Comparison of ENCODE assay signal across 8 mouse cellular contexts in the genomic region with DNA sequence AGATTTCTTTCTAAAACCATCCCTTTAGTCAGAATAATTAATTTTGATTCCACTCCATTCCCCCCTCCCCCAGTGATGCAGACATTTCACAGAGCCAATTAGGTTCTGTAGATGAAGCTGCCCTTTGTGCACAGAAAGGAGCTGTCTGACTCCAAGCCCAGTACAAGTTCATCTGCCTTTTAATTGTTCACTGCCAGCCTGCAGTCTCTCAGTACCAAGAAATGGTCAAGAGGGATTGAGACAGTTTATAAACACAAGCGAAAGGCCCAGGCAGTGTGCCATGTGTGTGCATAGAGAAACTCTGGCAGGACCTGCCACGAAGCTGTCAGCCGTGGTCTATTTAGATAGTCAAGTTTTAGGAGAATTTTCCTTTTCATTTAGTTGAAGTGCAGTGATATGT.
DNase-seq lines count a peak whose midpoint lies in the region; ATAC-seq and TF ChIP-seq lines count a peak whose summit lies in the region.
"Had no signal": no experiment of that assay in that cellular context is flagged by ENCODE, and none has a peak within 500 bp of the region (broad histone marks: within the 10 kb centered on the region; RNA-seq: fewer than 3 reads in every experiment).

No protein-coding gene starts in this region.

- no peaks in the 10 kb centered on the region for H3K36me3 ChIP-seq in liver, adult 2 months (ENCODE audit: control insufficient read depth, insufficient read depth, low read length)
- no peaks in the 10 kb centered on the region for H3K36me3 ChIP-seq in liver, embryonic 12.5 days
- no peaks in the 10 kb centered on the region for H3K36me3 ChIP-seq in heart, embryonic 14.5 days (ENCODE audit: control insufficient read depth, insufficient read depth, low read length)
- no peaks in the 10 kb centered on the region for H3K36me3 ChIP-seq in midbrain, embryonic 16.5 days (ENCODE audit: control insufficient read depth, insufficient read depth, low read length)

- H3K9me3 ChIP-seq in liver, embryonic 12.5 days (replicated peaks): no peaks in the 10 kb centered on the region
- H3K9me3 ChIP-seq in heart, embryonic 14.5 days (ENCODE audit: control insufficient read depth, low read length): no peaks in the 10 kb centered on the region
- H3K9me3 ChIP-seq in midbrain, embryonic 16.5 days (replicated peaks; ENCODE audit: control insufficient read depth, low read length, poor library complexity, severe bottlenecking): no peaks in the 10 kb centered on the region

- H3K4me2 ChIP-seq in liver, embryonic 12.5 days: no peak overlapping the region
- no peak overlapping the region for H3K4me2 ChIP-seq in heart, embryonic 14.5 days (ENCODE audit: low read length)
- no peak overlapping the region for H3K4me2 ChIP-seq in midbrain, embryonic 16.5 days (ENCODE audit: low read length)

- WGBS in liver, adult 2 months: 15% methylated on average over 3 of the region's 3 CpGs
- WGBS in liver, embryonic 12.5 days (ENCODE audit: insufficient replicate concordance): 68% methylated on average over 3 of the region's 3 CpGs
- WGBS in cerebellum, adult 2 months: 6% methylated on average over 3 of the region's 3 CpGs
- WGBS in heart, embryonic 14.5 days: 52% methylated on average over 3 of the region's 3 CpGs
- 54% methylated on average over 3 of the region's 3 CpGs for WGBS in midbrain, embryonic 16.5 days

- no peak for TF ChIP-seq CTCF in liver, adult 2 months (IDR thresholded peaks at IDR 0.05; ENCODE audit: low read depth, low read length)
- no peak for TF ChIP-seq CTCF in cerebellum, adult 2 months (IDR thresholded peaks at IDR 0.05; ENCODE audit: borderline replicate concordance, insufficient read depth, low read depth, low read length)

- peak; percentile 76 for DNase-seq in liver, adult 2 months (ENCODE audit: extremely low read depth, low read depth, low spot score)
- peak; percentile 56 to 58 for DNase-seq in cerebellum, adult 2 months
- DNase-seq in yolk sac, embryonic 10.5 days (ENCODE audit: low spot score): no peak
- no peak for DNase-seq in adrenal gland, adult 18-20 months (ENCODE audit: low spot score in 2 of 2)

- TF ChIP-seq POLR2A in liver, adult 2 months (IDR thresholded peaks at IDR 0.05; ENCODE audit: extremely low read depth, insufficient read depth, low read length): no peak
- no peak for TF ChIP-seq POLR2A in cerebellum, adult 2 months (IDR thresholded peaks at IDR 0.05; ENCODE audit: borderline replicate concordance, insufficient read depth, low read length)

- no peak for ATAC-seq in liver, embryonic 12.5 days
- ATAC-seq in heart, embryonic 14.5 days (ENCODE audit: insufficient number of reproducible peaks, insufficient read depth, low FRiP score, low read depth): no peak
- peak; percentile 71 for ATAC-seq in midbrain, embryonic 16.5 days

- peaks cover 13% of the 10 kb centered on the region for H3K4me1 ChIP-seq in liver, adult 2 months (ENCODE audit: control insufficient read depth, insufficient read depth, low read length)
- no peaks in the 10 kb centered on the region for H3K4me1 ChIP-seq in liver, embryonic 12.5 days
- peaks cover 23% of the 10 kb centered on the region; the same call in 1 of the 2 replicates for H3K4me1 ChIP-seq in cerebellum, adult 2 months (ENCODE audit: control insufficient read depth, insufficient read depth, low read length)
- peaks cover 26 to 64% of the 10 kb centered on the region in 2 experiments for H3K4me1 ChIP-seq in heart, embryonic 14.5 days (ENCODE audit: control insufficient read depth in 2 of 2, insufficient read depth in 2 of 2, low read length in 2 of 2)
- peaks cover 24% of the 10 kb centered on the region for H3K4me1 ChIP-seq in midbrain, embryonic 16.5 days (ENCODE audit: control insufficient read depth, insufficient read depth, low read length)

- H3K27me3 ChIP-seq in liver, adult 2 months (ENCODE audit: control insufficient read depth, insufficient read depth, low read length): no peaks in the 10 kb centered on the region
- no peaks in the 10 kb centered on the region for H3K27me3 ChIP-seq in liver, embryonic 12.5 days (replicated peaks)
- no peaks in the 10 kb centered on the region for H3K27me3 ChIP-seq in cerebellum, adult 2 months (ENCODE audit: control insufficient read depth, insufficient read depth, low read length)
- H3K27me3 ChIP-seq in heart, embryonic 14.5 days (ENCODE audit: control insufficient read depth, insufficient read depth, low read length): no peaks in the 10 kb centered on the region
- no peaks in the 10 kb centered on the region for H3K27me3 ChIP-seq in midbrain, embryonic 16.5 days (ENCODE audit: control insufficient read depth, insufficient read depth, low read depth, low read length)

- H3K79me2 ChIP-seq in liver, adult 2 months (ENCODE audit: control insufficient read depth, insufficient read depth, low read length): no peaks in the 10 kb centered on the region

- H3K4me3 ChIP-seq in liver, adult 2 months (ENCODE audit: insufficient read depth, low read depth, low read length): no peak overlapping the region
- H3K4me3 ChIP-seq in liver, embryonic 12.5 days: no peak overlapping the region
- no peak overlapping the region for H3K4me3 ChIP-seq in cerebellum, adult 2 months (replicated peaks; ENCODE audit: insufficient read depth, low read depth, low read length)
- H3K4me3 ChIP-seq in heart, embryonic 14.5 days (ENCODE audit: control insufficient read depth in 1 of 2, insufficient read depth in 1 of 2, low read depth in 1 of 2, low read length in 2 of 2): no peak overlapping the region
- no peak overlapping the region for H3K4me3 ChIP-seq in midbrain, embryonic 16.5 days (ENCODE audit: low read depth, low read length)
- H3K4me3 ChIP-seq: erythroblast, embryonic 14.5 days had no signal

- no peak overlapping the region for H3K9ac ChIP-seq in liver, adult 2 months (ENCODE audit: low read depth, low read length)
- H3K9ac ChIP-seq in liver, embryonic 12.5 days: no peak overlapping the region
- H3K9ac ChIP-seq in heart, embryonic 14.5 days (ENCODE audit: low read length): no peak overlapping the region
- H3K9ac ChIP-seq in midbrain, embryonic 16.5 days (ENCODE audit: low read depth, low read length): no peak overlapping the region

- no peak overlapping the region for H3K27ac ChIP-seq in liver, adult 2 months (replicated peaks; ENCODE audit: insufficient read depth, low read depth, low read length)
- no peak overlapping the region for H3K27ac ChIP-seq in liver, embryonic 12.5 days
- H3K27ac ChIP-seq in cerebellum, adult 2 months (ENCODE audit: insufficient read depth, low read length): peak overlapping the region; percentile 67; the same call in 1 of the 2 replicates
- peak overlapping the region; percentile 0 to 49; a peak in 1 of 4 replicates for H3K27ac ChIP-seq in heart, embryonic 14.5 days (replicated peaks in 1 of 2; ENCODE audit: control insufficient read depth in 1 of 2, insufficient read depth in 1 of 2, low read depth in 2 of 2, low read length in 2 of 2)
- no peak overlapping the region for H3K27ac ChIP-seq in midbrain, embryonic 16.5 days (ENCODE audit: low read length)

Comparison
In these comparisons a context has a peak if more than half of its experiments do, and no peak if none do; other contexts are left out.
1. DNase-seq: peak in liver, adult 2 months (single experiment) and cerebellum, adult 2 months (2 of 2); none in yolk sac, embryonic 10.5 days (single experiment) and adrenal gland, adult 18-20 months (0 of 2).
2. H3K27ac ChIP-seq: peak in cerebellum, adult 2 months (single experiment) and heart, embryonic 14.5 days (2 of 2); none in liver, adult 2 months (single experiment), liver, embryonic 12.5 days (single experiment) and midbrain, embryonic 16.5 days (single experiment).